Mouse (Mus musculus): ENCODE results near the gene Oaz1.

Gene Oaz1

GRCm38 (mm10) chr10:80826151-80827062 lies at the start of gene Oaz1:
Oaz1 (plus strand) TSS chr10:80826656.
- peak; percentile 99 for DNase-seq

- peak; percentile 52 for DNase-seq
Measured at GRCm38 (mm10) chr10:80777123-80777522, 49.3 kb upstream of the Oaz1 start.

GRCm38 (mm10) chr10:80779565-80779964 lies 46.9 kb upstream of the Oaz1 start:
- no peak for DNase-seq

DNA sequence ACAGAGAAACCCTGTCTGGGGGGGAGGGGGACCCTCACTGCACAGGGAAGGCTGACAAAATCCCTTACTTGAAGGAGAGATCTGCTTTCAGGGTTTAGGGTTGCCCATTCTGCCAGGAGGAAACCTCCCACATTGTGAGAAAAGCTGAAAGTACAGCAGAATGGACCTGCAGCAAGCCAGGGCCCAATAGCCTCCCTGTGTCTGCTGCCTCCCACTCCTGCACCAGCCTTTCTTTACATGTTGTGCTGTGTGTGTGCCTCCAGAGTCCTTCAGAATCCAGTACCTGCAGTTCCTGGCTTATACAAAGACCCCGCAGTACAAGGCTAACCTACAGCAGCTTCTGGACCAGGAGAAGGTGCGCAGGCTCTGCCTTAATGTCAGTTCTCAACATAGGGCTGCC lies 42.2 kb upstream of the Oaz1 start:
- no peak for DNase-seq

GRCm38 (mm10) chr10:80784871-80785270 lies 41.6 kb upstream of the Oaz1 start:
- no peak for DNase-seq

DNA sequence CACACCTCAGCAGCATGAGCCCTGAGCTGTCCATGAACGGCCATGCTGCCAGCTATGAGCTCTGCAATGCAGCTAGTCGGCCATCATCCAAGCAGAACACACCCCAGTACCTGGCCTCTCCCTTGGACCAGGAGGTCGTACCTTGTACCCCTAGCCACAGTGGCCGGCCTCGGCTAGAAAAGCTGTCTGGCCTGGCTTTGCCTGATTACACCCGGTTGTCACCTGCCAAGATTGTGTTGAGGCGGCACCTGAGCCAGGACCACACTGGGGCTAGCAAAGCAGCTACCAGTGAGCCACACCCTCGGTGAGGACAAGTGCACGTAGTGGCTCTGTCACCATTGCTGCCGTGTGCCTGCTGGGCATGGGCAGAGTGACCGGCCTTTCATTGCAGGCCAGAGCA lies 40.5 kb upstream of the Oaz1 start:
- no peak for DNase-seq

- DNase-seq = no peak
Measured at GRCm38 (mm10) chr10:80787517-80787916, 38.9 kb upstream of the Oaz1 start.

DNA sequence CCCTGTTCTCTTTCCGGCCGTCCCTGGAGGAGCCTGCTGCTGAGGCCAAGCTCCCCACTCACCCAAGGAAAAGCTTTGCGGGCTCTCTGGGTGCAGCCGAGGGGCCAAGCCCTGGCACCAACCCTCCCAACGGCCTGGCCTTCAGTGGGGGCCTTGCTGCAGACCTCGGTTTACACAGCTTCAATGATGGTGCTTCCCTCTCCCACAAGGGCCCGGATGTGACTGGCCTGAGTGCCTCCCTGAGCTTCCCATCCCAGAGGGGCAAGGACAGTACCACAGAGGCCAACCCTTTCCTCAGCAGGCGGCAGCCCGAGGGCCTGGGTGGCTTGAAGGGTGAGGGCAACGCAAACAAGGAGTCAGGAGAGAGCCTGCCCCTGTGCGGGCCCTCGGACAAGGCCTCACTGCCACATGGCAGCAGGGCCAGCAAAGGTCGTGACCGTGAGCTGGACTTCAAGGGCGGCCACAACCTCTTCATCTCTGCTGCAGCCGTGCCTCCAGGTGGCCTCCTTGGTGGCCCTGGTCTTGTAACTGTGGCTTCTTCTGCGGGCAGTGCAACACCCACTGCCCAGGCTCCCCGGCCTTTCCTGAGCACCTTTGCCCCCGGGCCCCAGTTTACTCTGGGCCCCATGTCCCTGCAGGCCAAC lies 35.6 kb upstream of the Oaz1 start:
- DNase-seq = no peak

- peak; percentile 54 for DNase-seq
Measured at GRCm38 (mm10) chr10:80791476-80792174, 34.8 kb upstream of the Oaz1 start.

- DNase-seq = peak; percentile 72
Measured at GRCm38 (mm10) chr10:80792175-80793032, 34.1 kb upstream of the Oaz1 start.

GRCm38 (mm10) chr10:80793033-80793784 lies 33.2 kb upstream of the Oaz1 start:
- peak; percentile 67 for DNase-seq

GRCm38 (mm10) chr10:80793803-80794202 lies 32.7 kb upstream of the Oaz1 start:
- no peak for DNase-seq

- DNase-seq = no peak
Measured at GRCm38 (mm10) chr10:80794750-80795149, 31.7 kb upstream of the Oaz1 start.

GRCm38 (mm10) chr10:80796307-80796848 lies 30.1 kb upstream of the Oaz1 start:
- no peak for DNase-seq

DNA sequence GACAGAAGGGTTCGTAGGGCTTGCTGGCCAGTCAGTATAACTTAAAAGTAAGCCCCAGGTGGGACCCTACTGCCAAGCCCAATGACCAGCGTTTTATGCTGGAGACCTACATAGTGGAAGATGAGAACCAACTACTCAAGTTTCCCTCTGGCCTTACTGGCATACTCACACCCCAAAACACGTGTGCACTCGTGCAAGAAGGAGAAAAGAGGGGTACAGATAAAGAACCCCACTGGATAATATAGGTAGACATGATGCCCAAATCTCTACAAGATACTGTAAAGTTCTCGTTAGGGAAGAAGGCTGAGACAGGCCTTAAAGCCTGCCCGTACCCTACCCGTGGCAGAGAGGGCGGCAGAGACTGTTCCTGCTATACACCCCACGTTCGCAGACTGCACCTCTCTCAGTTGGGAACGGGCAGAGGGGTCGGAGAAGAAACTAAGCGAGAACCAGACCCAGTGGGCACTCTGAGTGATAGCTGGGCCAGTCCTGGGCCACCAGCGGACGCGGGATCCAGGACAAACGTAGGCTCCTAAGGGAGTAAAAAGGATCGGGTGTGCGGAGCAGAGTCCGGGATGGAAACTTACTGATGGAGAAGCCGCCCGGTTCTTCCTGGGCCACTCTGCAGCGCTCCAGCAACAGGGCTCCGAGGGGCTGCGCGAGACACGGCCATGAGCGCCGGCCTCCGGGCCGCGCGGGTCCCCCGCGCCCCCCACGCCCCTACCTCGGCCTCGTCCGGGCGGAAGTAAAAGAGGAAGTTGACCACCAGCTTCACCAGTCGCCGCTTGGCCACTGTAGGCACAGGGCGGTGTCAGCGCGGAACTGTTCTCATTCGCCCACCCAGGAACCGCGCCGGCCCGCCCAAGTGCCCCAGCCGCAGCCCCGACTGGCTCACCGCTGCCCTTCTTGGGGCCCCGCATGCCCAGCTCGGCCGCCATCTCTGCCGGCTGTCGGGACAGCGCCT lies 29.0 kb upstream of the Oaz1 start:
- DNase-seq = no peak

DNA sequence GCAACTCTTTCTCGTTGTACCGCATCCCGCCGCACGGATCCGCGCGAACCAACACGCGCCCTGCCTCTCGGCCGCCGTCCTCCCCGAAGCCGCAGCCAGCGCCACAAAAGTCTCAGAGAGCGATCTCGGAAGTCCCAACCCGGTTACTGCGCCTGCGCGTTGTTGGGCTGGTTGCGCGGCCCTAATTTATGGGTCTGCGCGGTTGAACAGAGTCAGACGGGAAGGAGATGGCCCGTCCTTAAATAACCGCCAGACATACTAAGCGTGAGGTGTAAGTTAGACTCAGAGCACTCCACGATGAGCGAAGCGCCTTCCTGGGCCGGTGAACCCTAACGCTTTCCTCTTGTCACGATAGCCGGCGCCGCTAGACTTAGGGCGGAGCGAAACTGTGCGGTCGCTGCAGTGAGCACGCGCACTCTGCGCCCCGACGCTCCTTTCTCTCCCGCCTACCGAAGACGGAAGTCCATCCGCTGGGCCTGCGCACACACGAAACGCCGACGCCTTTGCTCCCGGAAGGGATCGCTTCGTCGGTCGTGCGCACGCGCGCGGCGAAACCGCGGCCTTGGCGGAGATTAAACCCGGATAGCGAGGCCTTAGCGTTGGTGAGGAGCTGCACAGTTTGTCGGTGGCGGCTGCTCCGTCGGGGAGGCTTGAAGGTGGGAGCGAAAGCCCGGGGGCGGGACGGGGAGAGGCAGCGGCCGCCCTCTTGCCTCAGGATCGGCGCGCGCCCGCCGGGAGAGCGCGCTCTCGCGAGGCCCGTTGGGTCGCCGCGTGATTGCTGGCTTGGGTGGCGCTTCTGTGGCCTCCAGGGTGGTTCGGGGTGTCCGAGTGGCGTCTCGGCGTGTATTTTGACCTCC lies 28.1 kb upstream of the Oaz1 start, which contains the start of the genes Sf3a2 and Plekhj1:
Sf3a2 (plus strand) TSS at position 49 of the 857 bp plus-strand sequence.
Plekhj1 (minus strand) TSS at position 477 of the 857 bp plus-strand sequence.
- peak; percentile 95 for DNase-seq

GRCm38 (mm10) chr10:80799070-80799566 lies 27.3 kb upstream of the Oaz1 start:
- DNase-seq = no peak

GRCm38 (mm10) chr10:80802204-80802912 lies 24.1 kb upstream of the Oaz1 start:
- DNase-seq = no peak

Data from cerebellum, adult 11 months (tissue).